Mouse (Mus musculus) urinary bladder, adult 18-20 months (tissue): Measurements from ENCODE around the gene Fcer1g.

ENCODE experiments used
- DNase-seq, 2 experiments: peaks; one replicate each; pipeline ENCODE4 v3.0.0; 2022; ENCODE audit warnings: low spot score in 2 of 2, mixed read lengths in 2 of 2

Gene Fcer1g

GRCm38 (mm10) chr1:171216241-171216955 is 17.8 kb downstream of the Fcer1g start:
- DNase-seq = no peak

- no peak for DNase-seq
Observed at GRCm38 (mm10) chr1:171213801-171214496, 20.2 kb downstream of the Fcer1g start, which contains the start of gene Nr1i3. Gene Nr1i3, plus strand, starts transcription at chr1:171213970.

GRCm38 (mm10) chr1:171212854-171213253 is 21.3 kb downstream of the Fcer1g start:
- no peak for DNase-seq

- DNase-seq = no peak
Observed at GRCm38 (mm10) chr1:171209409-171209808, 24.8 kb downstream of the Fcer1g start.

- no peak for DNase-seq
Observed at GRCm38 (mm10) chr1:171205704-171206493, 28.3 kb downstream of the Fcer1g start.

GRCm38 (mm10) chr1:171204249-171204644 is 29.9 kb downstream of the Fcer1g start:
- no peak for DNase-seq

GRCm38 (mm10) chr1:171203471-171204248 is 30.5 kb downstream of the Fcer1g start:
- no peak for DNase-seq

- no peak for DNase-seq
Observed at GRCm38 (mm10) chr1:171200769-171201168, 33.4 kb downstream of the Fcer1g start.

GRCm38 (mm10) chr1:171199532-171199931 is 34.6 kb downstream of the Fcer1g start:
- no peak for DNase-seq

GRCm38 (mm10) chr1:171195887-171196397 is 38.2 kb downstream of the Fcer1g start, which contains the start of gene Pcp4l1:
Gene Pcp4l1, minus strand, starts transcription at chr1:171196268.
- peak; percentile 22 to 27 for DNase-seq

GRCm38 (mm10) chr1:171195046-171195822 is 38.9 kb downstream of the Fcer1g start:
- DNase-seq = no peak

GRCm38 (mm10) chr1:171193911-171194830 is 40.0 kb downstream of the Fcer1g start:
- DNase-seq = no peak

- DNase-seq = no peak
Observed at GRCm38 (mm10) chr1:171193093-171193840, 40.9 kb downstream of the Fcer1g start.

GRCm38 (mm10) chr1:171192283-171192682 is 41.9 kb downstream of the Fcer1g start:
- DNase-seq = no peak

- no peak for DNase-seq
Observed at GRCm38 (mm10) chr1:171190832-171191231, 43.3 kb downstream of the Fcer1g start.

GRCm38 (mm10) chr1:171189476-171190114 is 44.6 kb downstream of the Fcer1g start:
- no peak for DNase-seq

- DNase-seq = no peak
Observed at GRCm38 (mm10) chr1:171189046-171189445, 45.1 kb downstream of the Fcer1g start.
